Comparison of ENCODE assay signal across 8 mouse cellular contexts in the genomic region with DNA sequence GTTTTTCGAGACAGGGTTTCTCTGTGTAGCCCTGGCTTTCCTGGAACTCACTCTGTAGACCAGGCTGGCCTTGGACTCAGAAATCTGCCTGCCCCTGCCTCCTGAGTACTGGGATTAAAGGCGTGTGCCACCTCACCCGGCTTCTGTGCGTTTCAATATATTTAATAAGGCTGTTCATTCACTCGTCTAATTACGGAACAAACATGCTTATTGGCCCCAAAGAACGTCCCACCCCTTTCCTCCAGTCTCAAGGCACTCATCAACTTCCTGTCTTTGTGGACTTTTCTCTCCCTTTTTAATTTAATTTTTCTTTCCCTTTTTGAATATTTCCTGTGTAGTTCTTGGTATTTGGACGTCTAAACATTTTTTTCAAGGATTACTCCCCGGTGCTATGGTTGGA. TPM values are rescaled to one million over a fixed set of nuclear protein-coding genes. Genes with fewer than 3 reads are reported as not detected.
DNase-seq lines count a peak whose midpoint lies in the region; ATAC-seq lines count a peak whose summit lies in the region.

No protein-coding gene starts in this region.

- H3K9me3 ChIP-seq in embryonic facial prominence, embryonic 14.5 days (ENCODE audit: control insufficient read depth, low read length), result no peaks in the 10 kb centered on the region

- DNase-seq in lung, adult 18-20 months, result peak; percentile 38 to 48
- DNase-seq in lung, postnatal 14 days, result no peak
- no peak for DNase-seq in embryonic facial prominence, embryonic 14.5 days (ENCODE audit: low spot score)
- peak; percentile 34 for DNase-seq in kidney, adult 18-20 months
- peak; percentile 56 for DNase-seq in lung, postnatal 36 days
- DNase-seq in right cerebral cortex, postnatal 10 days (ENCODE audit: low spot score in 2 of 2), result no peak
- no peak for DNase-seq in Muller cell, postnatal 12 days (ENCODE audit: inconsistent ontology term)

- H3K4me1 ChIP-seq in embryonic facial prominence, embryonic 14.5 days (ENCODE audit: control insufficient read depth, insufficient read depth, low read length), result peaks cover 21% of the 10 kb centered on the region

- no peak for ATAC-seq in embryonic facial prominence, embryonic 14.5 days (ENCODE audit: low read depth)
- ATAC-seq in frontal cortex, adult (ENCODE audit: low TSS enrichment), result no peak

- H3K27ac ChIP-seq in embryonic facial prominence, embryonic 14.5 days (replicated peaks; ENCODE audit: low read depth, low read length), result no peak overlapping the region

- H3K4me2 ChIP-seq in embryonic facial prominence, embryonic 14.5 days (ENCODE audit: low read depth, low read length), result peak overlapping the region; percentile 71

- H3K27me3 ChIP-seq in embryonic facial prominence, embryonic 14.5 days (replicated peaks; ENCODE audit: control insufficient read depth, insufficient read depth, low read length), result peaks cover 3% of the 10 kb centered on the region; the same call in 1 of the 2 replicates

- 0 out of 2 replicates have a peak overlapping the region, but pooled peaks have one; percentile 49 for H3K9ac ChIP-seq in embryonic facial prominence, embryonic 14.5 days (ENCODE audit: low read depth, low read length)

- H3K4me3 ChIP-seq in embryonic facial prominence, embryonic 14.5 days (ENCODE audit: low read depth, low read length), result peak overlapping the region; percentile 94

- 33% methylated on average over 9 of the region's 9 CpGs for WGBS in embryonic facial prominence, embryonic 14.5 days

- no peaks in the 10 kb centered on the region for H3K36me3 ChIP-seq in embryonic facial prominence, embryonic 14.5 days (ENCODE audit: control insufficient read depth, insufficient read depth, low read length)

RNA-seq across cellular contexts. Expression of gene Pkd1, which starts 1.2 kb away (rescaled TPM):
- polyA plus RNA-seq in embryonic facial prominence, embryonic 14.5 days (2014; fragmentation: Nextera tagmentation; extraction: Ambion mirVana), result 37.9 and 40.1 TPM in 2 replicates

RNA-seq across cellular contexts. Expression of gene Rab26, which starts 14.4 kb away (rescaled TPM):
- 2.8 and 2.9 TPM in 2 replicates for polyA plus RNA-seq in embryonic facial prominence, embryonic 14.5 days (2014; fragmentation: Nextera tagmentation; extraction: Ambion mirVana)

RNA-seq across cellular contexts. Expression of gene Traf7, which starts 20.7 kb away (rescaled TPM):
- 78.9 and 86.3 TPM in 2 replicates for polyA plus RNA-seq in embryonic facial prominence, embryonic 14.5 days (2014; fragmentation: Nextera tagmentation; extraction: Ambion mirVana)

Comparison
In these comparisons a context has a peak if more than half of its experiments do, and no peak if none do; other contexts are left out.
1. DNase-seq: peak in lung, adult 18-20 months (2 of 2), kidney, adult 18-20 months (single experiment) and lung, postnatal 36 days (single experiment); none in lung, postnatal 14 days (single experiment), embryonic facial prominence, embryonic 14.5 days (single experiment), right cerebral cortex, postnatal 10 days (0 of 2) and Muller cell, postnatal 12 days (single experiment).